Mouse (Mus musculus) brain, embryonic 14.5 days (tissue): ENCODE data around the gene Dao. TPM values are rescaled to one million over a fixed set of nuclear protein-coding genes. Genes with fewer than 3 reads are reported as not detected.

Experiments
- DNase-seq: peaks from one replicate; pipeline ENCODE4 v3.0.0-alpha.2; 2011; ENCODE audit warnings: low read depth
- CTCF ChIP-seq: fragments of 200-500 bp; IDR thresholded peaks from 2 replicates; pipeline ENCODE4 v1.5.1; 2012; ENCODE audit warnings: inconsistent platforms, mild to moderate bottlenecking, moderate library complexity, borderline replicate concordance; ENCODE audit not compliant: insufficient read depth, insufficient read length; ENCODE audit errors: extremely low read depth
- POLR2A ChIP-seq: fragments of 200-500 bp; IDR thresholded peaks from 2 replicates; pipeline ENCODE4 v1.6.1; 2012; ENCODE audit warnings: mild to moderate bottlenecking, inconsistent platforms, borderline replicate concordance; ENCODE audit not compliant: poor library complexity, insufficient read depth, insufficient read length, severe bottlenecking; ENCODE audit errors: extremely low read depth
- polyA plus RNA-seq: library from polyadenylated mRNA; depleted of rRNA; stranded (reverse); fragments of >200 nt; gene quantifications from 2 replicates; pipeline ENCODE4 v1.2.3, GENCODE M21; 2012; rRNA removed

The Dao gene
- polyA plus RNA-seq: not detected in 2 replicates

- TF ChIP-seq POLR2A (no peak), CTCF (no peak)
- DNase-seq: no peak
Measured at GRCm38 (mm10) chr5:114003542-114003941, at the start of gene Dao. Dao (plus strand) TSS chr5:114003703.

GRCm38 (mm10) chr5:113954421-113954820 is 49.1 kb upstream of the Dao start:
- DNase-seq: peak; percentile 89
- TF ChIP-seq POLR2A (no peak), CTCF (peak; percentile 98)

- TF ChIP-seq CTCF: no peak
- TF ChIP-seq POLR2A: no peak
- DNase-seq: no peak
Measured at GRCm38 (mm10) chr5:113955281-113955680, 48.2 kb upstream of the Dao start.

GRCm38 (mm10) chr5:113955691-113956090 is 47.8 kb upstream of the Dao start:
- TF ChIP-seq CTCF: no peak
- no peak for TF ChIP-seq POLR2A
- DNase-seq: no peak

- peak; percentile 99 for TF ChIP-seq CTCF
- no peak for TF ChIP-seq POLR2A
Measured at GRCm38 (mm10) chr5:113956510-113956909, 47.0 kb upstream of the Dao start.

GRCm38 (mm10) chr5:113959039-113959438 is 44.5 kb upstream of the Dao start:
- TF ChIP-seq CTCF (no peak), POLR2A (no peak)

More at GRCm38 (mm10) chr5:113956510-113956909, 47.0 kb upstream of the Dao start:
- peak; percentile 85 for DNase-seq

GRCm38 (mm10) chr5:113960416-113960815 is 43.1 kb upstream of the Dao start:
- no peak for DNase-seq

More at GRCm38 (mm10) chr5:113959039-113959438, 44.5 kb upstream of the Dao start:
- DNase-seq: no peak

GRCm38 (mm10) chr5:113961776-113962175 is 41.7 kb upstream of the Dao start:
- DNase-seq: no peak
- TF ChIP-seq CTCF (no peak), POLR2A (no peak)

More at GRCm38 (mm10) chr5:113960416-113960815, 43.1 kb upstream of the Dao start:
- TF ChIP-seq POLR2A (no peak), CTCF (no peak)

- DNase-seq: no peak
- TF ChIP-seq POLR2A (no peak), CTCF (no peak)
Measured at GRCm38 (mm10) chr5:113964972-113965371, 38.5 kb upstream of the Dao start.

GRCm38 (mm10) chr5:113965659-113966185 is 37.8 kb upstream of the Dao start:
- no peak for DNase-seq
- TF ChIP-seq POLR2A: no peak
- no peak for TF ChIP-seq CTCF

GRCm38 (mm10) chr5:113966452-113967150 is 36.9 kb upstream of the Dao start:
- TF ChIP-seq CTCF: no peak
- no peak for TF ChIP-seq POLR2A
- DNase-seq: no peak

- no peak for DNase-seq
- TF ChIP-seq POLR2A: no peak
Measured at GRCm38 (mm10) chr5:113968371-113968770, 35.1 kb upstream of the Dao start.
